Mouse (Mus musculus) liver, postnatal 0 days (tissue): ENCODE data around the gene Hspa14.

Experiments
- CTCF ChIP-seq: sonication (generic); IDR thresholded peaks from 2 replicates; pipeline ENCODE4 v1.5.1; 2016; ENCODE audit warnings: antibody characterized with exemption, low read depth
- EP300 ChIP-seq: IDR thresholded peaks from 2 replicates; pipeline ENCODE4 v1.6.1; 2016; ENCODE audit warnings: antibody characterized with exemption, low read depth, mild to moderate bottlenecking

GRCm38 (mm10) chr2:3474361-3474805 lies 38.2 kb downstream of the Hspa14 start:
- TF ChIP-seq CTCF, result no peak
- no peak for TF ChIP-seq EP300
